Mouse (Mus musculus): Measurements from ENCODE around the gene Fam53b.

The Fam53b gene

DNA sequence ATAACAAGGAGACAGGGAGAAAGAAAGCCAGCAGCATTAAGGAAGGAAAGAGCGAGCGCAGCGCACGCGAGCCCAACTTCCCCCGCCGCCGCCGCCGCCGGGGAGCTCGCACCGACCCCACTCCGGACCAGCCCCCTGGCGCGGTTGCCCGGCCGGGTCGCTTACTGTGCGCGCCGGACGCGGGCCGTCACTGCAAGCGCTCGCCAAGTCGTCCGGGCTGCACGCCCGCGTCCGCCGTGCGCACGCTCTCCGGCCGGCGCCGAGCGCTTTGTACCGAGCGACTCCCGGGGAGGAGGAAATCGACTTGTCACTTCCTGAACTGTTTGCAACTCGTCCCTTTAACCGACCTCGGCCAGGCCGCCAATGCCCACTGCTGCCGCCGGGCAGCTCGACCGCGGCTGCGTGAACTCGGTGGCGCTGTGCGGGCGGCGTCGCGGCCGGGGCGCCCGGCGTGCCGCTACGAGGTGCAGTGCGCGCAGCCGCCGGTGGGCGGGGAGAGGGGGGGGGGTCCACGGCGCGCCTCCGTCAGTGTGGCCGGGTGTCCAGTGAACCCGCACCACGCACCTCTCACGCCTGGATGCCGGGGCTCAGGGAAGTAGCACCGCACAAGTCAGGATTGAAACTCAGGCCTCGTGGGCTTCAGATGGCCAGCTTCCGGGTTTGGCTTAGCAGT is at the start of gene Fam53b:
Gene Fam53b, minus strand, starts transcription at position 471 of the 673 bp plus-strand sequence.
- peak; percentile 67 for DNase-seq (ENCODE audit: low spot score)

DNA sequence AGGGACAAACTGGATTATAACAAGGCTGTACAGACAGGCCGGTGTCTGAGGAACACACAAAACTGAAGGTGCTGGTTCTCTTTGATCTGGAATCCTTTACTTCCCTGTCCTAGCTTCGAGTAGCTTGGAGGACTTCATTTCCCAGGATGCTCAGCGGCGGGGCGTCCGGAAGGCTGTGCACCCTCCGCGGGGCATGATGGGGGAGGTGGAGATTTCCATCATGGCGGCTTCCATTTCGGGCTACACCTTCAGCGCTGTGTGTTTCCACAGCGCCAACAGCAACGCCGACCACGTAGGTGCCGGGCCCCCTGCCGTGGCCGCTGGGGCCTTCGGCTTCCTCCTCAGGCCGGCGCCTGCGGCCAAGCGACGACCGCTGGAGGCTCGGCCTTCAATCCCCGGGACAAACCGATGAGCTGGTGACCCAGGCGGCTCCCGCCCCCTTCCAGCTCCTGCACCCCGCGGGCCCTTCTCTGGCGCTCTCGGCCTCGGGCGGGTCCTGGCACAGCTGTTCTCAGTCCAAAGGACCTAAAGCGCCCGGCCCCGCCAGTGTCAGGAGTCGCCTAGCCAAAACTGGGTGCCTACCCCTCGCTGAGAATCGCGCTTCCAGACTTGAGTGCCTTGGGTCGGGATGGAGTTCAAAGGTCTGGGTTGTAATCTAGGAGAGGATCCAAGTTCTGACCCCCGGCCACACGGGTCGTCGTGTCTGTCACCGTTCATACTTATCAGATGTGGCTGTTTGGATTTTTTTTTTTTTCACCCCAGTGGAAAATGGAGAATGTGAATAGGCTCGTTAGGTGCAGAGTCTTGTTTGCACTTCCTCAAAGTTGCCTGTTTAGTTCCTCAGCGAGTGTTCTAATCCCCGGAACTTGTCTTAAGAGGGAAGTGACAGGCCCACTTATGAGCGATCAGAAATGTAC is 45.6 kb upstream of the Fam53b start, which contains the start of gene Abraxas2:
Gene Abraxas2, plus strand, starts transcription at position 184 of the 917 bp plus-strand sequence.
- DNase-seq (ENCODE audit: low spot score) = peak; percentile 93

DNA sequence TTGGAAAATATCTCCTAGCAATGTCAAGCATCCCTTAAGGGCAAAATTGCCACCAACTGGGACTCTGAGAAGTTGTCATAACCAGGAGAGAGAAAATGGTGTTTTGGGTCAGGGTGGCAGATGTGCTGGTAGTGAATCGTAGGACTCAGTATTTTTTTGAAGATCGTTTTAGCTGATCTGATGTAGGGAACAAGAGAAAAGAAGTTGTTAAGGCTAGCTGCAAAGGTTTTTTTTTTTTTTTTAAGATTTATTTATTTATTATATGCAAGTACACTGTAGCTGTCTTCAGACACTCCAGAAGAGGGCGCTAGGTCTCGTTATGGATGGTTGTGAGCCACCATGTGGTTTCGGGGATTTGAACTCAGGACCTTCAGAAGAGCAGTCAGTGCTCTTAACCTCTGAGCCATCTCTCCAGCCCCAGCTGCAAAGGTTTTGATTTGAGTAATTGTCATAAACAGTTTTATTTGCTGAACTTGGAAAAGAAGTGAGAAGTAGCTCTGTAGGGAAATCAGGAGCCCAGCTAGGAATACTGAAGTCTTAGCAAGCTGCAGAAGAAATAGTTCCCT is 44.4 kb upstream of the Fam53b start:
- no peak for DNase-seq (ENCODE audit: low spot score)

DNA sequence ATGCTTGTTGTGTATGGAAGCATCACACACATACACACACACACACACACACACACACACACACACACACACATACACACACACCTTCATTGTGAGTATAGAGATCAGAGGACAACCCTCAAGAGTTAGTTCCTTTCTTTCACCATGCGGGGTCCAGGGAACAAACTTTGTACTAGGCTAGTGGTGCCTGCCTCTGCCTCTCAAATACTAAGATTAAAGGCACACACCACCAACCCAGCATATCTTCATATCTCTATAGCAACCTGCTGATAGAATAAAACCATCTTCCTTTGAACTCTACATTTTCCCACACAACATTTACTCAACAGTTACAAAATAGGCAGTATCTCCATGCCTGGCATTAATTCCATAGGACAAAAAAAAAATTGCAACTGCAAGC is 42.4 kb upstream of the Fam53b start:
- DNase-seq (ENCODE audit: low spot score) = no peak

DNA sequence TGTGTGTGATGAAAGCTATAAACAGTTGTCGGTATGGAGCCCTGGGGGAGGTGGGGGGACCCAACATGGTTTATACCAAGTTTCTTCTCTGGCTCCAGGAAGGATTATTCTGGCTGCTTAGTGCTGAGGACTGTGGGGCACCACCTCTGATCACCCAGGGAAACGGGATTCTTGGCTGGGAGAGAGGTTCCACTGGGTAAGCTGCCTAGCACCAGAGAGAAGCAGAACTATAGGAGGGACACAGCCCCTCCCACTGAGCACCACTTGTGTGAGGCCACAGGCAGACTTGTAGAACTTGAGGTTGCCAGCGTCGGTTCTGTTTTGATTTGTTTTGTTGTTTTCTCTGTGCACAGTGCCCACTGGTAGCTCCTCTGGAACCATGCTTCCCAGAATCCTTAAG is 40.3 kb upstream of the Fam53b start:
- no peak for DNase-seq (ENCODE audit: low spot score)

DNA sequence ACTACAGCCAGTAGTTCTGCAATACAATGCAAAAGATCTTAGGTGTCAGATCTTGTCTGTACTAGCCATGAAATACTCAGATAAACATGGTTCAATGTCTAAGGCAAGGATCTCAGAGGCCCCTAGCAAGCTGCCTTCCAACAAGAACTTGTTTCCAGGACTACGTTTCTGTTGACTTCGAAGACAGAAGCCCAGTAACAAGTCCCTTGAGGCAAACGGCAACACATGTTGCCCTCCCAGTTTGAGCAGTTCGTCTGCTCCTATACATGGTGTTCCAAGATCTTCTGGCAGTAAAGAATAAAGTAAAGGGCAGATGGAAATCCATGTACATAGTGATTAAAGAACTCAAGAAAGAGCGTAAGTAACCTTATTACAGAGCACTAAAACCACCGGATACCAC is 39.7 kb upstream of the Fam53b start:
- no peak for DNase-seq (ENCODE audit: low spot score)

DNA sequence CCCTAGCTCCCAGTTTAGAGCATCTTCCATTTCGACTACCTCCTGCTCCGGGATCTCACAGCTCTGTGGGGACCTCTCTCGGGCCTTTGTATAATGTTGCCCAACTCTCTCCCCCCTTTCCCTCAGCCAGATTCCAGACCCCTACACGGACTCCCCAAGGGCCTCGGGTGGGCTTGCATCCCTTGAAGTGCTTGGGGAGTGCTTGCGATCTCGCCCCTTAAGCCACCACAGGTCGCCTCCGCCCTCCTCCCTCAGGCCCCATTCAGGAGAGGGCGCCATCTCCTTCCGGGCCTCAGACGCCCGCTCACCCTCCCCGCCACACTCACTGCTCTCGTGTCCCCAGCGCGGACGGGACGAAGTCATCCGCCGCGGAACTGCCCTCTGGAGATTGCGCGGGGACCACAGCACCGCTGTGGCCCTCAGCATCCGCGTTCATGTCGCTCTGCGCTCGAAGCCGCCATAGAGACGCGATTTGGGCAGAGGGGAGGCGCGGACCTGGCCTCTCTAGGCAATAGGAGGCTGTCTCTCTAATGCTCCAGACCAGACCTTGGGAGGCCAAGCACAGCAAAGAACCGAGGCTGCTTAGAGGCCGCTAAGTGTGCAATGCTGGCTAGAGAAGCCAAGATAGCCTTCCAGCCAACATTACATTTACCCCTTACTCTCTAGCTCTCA is 38.6 kb upstream of the Fam53b start, which contains the start of gene Eef1akmt2:
Gene Eef1akmt2, minus strand, starts transcription at position 501 of the 672 bp plus-strand sequence.
- DNase-seq (ENCODE audit: low spot score) = peak; percentile 83

DNA sequence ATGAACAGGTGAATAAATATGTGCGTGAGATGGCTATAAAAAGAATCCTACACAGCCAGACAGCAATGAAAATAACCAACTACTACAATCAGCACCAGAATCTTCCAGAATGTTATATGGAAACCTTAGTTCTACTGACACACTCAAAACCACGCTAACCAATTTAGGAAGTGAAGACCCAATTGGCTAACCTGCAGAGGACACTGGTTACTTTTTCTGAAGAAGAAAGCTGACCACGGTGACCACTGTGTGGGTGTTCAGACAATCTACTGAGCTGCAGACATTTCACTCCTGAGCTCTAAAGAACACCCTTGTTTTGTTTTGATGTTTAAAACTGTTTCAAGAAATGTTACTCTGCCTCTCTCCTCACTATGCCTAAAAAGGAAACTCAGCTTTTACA is 29.5 kb upstream of the Fam53b start:
- DNase-seq (ENCODE audit: low spot score) = no peak

DNA sequence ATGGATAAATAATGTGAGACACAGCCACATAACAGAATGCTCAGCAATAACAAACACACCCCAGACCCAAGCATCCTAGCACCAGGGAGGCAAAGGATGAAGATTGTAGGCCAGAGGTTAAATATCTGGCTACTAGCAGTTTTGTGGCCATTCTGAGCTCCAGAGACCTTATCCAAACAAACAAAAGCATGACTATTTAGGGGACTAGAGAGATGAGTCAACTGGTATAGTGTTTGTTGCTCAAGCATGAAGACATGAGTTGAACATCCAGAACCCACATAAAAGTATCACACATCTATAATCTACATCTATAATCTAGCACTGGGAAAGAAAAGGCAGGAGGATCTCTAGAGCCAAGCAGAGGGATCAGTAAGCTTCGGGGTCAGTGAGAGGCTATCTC is 28.8 kb upstream of the Fam53b start:
- DNase-seq (ENCODE audit: low spot score) = no peak

DNA sequence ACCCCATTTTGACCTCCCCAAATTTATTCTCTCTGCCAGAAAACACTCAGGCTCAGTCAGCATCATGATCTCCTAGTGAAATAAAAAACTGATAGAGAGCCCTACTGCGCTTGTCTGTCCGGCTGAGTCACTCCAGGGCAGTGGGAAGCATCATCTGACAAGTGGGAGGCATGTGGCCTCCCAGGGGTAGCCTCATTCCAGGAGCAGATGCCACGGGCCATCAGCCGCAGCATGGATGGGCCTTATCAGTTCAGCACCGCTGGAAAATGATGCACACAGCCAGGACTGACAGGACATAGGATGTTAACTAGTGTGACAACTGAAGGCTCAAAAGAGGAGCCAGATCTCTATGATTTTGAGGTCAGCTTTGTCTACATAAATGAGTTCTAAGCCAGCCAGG is 27.6 kb upstream of the Fam53b start:
- no peak for DNase-seq (ENCODE audit: low spot score)

DNA sequence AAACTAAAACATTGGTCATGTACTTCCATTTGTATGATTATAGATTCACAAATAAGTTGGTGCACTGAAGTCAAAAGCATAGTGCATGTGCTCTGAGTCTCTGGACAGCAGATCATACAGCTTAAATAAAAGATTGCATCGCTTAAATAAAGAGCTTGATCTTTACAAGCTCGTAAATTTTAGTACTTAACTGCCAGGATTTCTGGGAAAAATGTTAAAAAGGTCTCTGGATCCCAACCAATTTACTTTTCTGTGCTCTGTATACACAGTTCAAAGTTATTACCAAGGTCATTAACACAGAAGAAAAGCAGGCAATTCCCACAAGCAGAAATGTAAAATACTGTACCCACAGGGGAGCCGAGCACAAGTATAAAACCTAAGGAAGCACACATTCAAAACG is 17.3 kb upstream of the Fam53b start:
- DNase-seq (ENCODE audit: low spot score) = no peak

DNA sequence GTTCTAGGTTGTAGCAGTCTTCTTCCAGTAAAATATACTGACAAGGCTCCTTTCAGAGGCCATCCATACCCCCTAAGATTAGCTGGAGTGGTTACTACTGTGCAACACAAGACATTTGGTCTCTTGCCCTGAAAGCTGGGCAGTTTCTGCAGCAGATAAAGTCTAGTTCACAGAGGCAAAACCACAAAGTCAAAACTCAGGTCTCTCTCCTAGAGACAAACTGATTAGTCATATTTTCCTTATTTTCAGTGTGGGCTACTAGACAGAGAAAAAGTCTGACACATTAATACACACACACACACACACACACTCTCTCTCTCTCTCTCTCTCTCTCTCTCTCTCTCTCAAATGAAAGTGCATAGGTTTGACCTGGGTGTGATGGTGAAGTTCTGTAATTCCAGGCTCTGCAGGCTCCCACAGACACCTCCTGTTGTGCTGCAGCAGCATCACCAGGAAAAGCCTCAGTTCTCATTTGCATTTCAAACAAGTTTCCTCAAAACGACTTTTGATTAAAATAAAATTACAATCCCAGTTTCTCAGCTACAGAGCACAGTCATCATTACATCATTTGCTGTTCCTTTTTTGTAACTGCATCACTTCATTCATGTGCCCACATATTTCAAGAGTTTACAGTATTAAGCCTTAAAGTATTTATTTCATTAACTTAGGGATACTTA is 10.8 kb upstream of the Fam53b start:
- no peak for DNase-seq (ENCODE audit: low spot score)

DNA sequence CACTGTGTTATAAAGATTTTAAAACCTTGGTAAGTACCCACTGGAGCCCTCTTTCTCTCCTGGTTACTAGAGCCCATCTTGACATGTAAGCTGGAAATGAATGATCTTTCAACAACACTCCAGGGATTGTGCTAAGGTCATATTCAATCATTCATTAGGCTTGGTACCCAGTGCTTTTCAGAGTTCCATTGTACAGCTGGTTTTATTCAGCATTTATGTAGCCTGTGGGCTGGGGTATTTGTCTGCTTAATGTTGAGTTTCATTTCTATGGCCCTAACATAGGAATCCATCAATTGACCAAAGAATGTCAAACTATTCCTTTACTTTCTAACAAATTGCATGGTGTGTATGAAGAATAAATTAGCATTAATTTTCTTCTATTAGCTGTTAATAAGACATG is 10.1 kb upstream of the Fam53b start:
- no peak for DNase-seq (ENCODE audit: low spot score)

DNA sequence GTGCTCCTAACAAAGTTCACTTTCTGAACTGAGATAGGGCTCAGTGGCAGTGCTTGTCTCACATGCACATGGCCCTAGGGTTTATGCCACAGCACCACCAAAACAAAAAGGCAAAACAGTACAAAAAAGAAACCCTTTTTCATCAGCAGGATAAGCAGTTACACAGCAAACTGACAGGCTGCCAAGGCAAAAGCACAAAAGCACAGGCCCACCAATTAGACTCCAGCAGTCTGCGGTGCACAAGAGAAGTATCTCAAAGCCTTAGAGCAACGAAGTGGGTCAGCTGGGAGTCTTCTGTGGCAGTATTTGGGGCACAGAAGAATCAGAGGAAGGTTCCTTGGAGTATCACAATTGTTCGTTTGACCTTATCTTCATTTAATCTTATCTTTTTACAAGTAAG is 7.0 kb upstream of the Fam53b start:
- DNase-seq (ENCODE audit: low spot score) = no peak

DNA sequence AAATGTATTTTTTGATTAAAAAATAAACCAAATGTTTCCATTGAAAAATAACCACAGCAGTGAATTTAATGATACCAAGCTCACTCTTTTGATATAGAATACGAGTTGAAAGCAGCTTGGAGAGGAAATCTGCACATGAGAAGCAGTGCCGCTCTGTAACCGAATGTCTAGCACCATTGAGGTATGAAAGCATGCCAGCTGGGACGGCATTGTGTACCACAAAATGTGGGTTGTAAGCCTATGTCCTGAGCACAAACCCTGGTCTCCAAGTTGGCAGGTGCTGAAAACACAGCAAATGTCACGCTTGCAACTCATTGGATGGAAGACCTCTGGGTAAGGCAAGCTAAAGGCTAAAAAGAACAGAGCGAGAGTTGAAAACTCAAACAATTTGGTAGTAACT is 3.4 kb upstream of the Fam53b start:
- DNase-seq (ENCODE audit: low spot score) = no peak

DNA sequence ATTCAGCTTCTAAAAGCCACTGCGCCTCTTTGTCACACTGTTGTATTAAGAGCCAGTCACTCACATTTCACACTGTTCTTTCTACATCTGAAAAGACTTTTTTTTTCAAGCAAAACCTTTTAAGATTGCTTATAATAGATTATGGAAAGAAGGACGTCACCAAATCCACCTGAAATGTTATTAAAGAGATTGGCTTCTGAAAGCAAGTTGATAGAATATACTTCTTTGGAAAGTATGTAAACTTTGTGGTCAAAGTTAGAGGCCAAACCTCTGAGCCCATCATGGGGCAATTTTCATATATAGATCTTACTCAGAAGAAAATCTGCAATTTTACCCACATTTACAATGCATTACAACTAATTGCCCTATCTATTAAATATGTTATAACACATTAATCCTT is 2.8 kb upstream of the Fam53b start:
- DNase-seq (ENCODE audit: low spot score) = no peak

DNA sequence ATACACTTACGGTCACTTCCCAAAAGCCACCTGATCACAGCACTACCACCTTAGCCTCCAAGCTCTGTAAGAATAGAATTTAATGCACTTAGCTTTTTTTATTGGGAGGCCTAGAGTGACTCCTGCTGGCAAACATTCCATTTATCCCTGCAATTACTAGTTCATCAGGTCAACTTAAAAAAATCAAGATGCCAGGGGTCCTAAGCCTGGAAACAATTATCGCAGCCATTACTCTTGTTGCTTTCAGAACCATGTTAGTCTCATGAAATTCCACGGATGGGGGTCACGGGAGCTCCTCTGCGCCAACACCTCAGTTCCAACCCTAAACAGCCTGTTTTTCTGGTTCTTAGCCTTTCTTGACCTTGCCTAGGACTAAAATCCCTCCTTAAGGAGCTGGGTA is 1.4 kb upstream of the Fam53b start:
- peak; percentile 2 for DNase-seq (ENCODE audit: low spot score)

DNA sequence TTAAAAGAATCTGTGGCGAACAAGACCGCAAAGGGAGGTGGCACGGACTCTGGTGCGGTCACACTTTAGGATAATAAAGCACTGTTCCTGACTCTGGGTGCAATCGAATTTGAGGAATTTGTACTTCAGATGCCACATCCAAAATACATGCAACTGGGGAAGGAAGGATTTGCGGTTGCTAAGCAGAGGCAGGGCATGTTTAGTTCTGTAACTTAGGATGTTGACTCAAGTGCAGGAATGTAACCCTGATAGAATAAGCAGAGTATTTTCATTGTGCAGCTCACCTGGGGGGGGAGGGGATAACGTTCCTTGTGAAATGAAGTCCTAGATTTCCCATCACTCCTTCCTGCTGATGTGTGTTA is 384 bp upstream of the Fam53b start:
- DNase-seq (ENCODE audit: low spot score) = peak; percentile 46

DNA sequence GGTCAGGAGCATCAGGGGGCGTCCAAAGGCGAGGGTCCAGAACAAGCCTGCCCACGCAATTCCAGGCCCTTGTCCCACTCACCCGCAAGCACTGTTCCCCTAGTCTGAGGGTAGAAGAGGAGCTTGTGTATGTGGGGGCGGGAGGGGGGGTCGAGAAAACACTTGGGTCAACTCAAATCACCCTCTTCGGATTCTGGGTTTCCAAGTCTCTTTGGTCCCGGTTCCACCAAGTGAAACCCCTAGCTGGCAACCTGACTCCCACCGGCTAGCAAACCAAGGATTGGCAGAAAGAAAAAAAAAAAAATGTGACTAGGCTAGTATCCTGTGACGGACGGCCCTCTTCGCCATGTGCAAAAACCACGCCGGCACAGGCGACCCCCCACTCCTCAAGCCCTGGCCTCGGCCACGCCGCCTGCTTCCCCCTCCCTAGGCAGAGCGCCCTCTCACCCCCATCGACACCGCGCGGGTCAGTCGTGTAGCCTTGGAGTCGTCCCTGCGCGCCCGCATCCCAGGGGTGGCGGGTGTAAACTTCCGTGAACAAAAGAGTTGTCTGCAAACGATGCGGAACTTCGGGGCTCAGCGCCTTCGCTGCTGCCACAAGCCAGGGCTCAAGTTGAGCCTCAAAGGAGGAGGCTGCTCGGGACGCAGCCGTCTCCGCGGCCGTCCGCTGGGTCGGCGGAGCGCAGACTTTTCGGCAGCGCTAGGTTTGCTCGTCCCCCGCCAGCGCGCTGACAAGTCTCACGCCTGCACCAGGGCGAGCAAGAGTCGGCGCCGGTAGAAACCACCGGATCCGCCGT is 869 bp downstream of the Fam53b start:
- DNase-seq (ENCODE audit: low spot score) = peak; percentile 50

DNA sequence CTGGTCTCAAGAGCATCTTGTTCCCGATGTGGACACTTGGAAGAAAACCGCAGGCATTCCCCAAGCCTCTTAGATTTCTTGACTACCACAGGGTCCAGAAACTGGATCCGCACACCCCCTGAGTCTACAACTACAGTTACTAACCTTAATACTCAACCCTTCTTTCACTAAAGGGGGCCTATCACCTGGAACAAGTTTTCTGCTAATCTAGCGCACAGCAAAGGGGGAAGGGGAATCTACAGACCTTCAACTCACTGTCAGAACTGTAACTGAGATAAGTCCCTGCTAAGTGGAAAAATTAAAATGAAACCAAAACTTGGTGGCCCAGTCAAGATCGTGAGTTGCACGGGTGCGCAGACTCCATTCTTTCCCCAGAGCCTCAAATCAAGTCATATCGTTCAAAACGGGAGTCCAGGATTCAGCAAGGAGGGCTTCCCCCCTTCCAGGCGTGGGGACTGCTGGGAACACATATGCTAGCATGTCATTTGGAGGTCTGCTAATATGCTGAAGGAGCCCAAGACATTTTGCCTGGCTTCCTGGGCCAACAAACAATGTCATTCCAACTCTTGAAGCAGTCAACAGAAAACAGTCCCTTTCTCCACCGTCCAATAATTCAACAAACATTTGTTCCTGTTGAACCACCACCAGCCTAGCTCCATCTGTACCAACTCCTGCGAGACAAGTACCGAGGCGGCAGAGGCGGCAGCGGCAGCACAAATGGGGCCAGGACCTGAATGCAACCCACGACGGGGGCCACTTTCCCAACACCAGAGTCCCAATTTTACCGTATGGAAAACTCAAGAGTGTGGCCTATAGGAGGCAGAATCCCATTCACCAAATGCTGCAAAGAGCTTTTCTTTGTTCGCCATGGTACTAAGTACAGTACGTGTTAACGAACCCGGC is 1.7 kb downstream of the Fam53b start:
- peak; percentile 16 for DNase-seq (ENCODE audit: low spot score)

All from urinary bladder, postnatal 14 days (tissue).